Mouse (Mus musculus): ENCODE results near the gene Csrnp2.

GRCm38 (mm10) chr15:100468295-100469188 lies 26.7 kb downstream of the Csrnp2 start, which contains the start of gene Letmd1:
- TF ChIP-seq HCFC1 (IDR thresholded peaks at IDR 0.05; ENCODE audit: borderline replicate concordance, insufficient read depth, low read length) (no peak), MAFK (IDR thresholded peaks at IDR 0.05; ENCODE audit: insufficient read depth, low read depth, low read length) (no peak), ZC3H11A (IDR thresholded peaks at IDR 0.05; ENCODE audit: borderline replicate concordance, low read depth, low read length) (0 out of 2 replicates have a peak, but pooled peaks have one; percentile 8), ZNF384 (IDR thresholded peaks at IDR 0.05; ENCODE audit: low read depth, low read length) (no peak), CHD2 (IDR thresholded peaks at IDR 0.05; ENCODE audit: low read depth, low read length) (no peak)

All from ES-E14 (cell line).